ENCODE assay signal across 21 mouse cellular contexts in the genomic region with DNA sequence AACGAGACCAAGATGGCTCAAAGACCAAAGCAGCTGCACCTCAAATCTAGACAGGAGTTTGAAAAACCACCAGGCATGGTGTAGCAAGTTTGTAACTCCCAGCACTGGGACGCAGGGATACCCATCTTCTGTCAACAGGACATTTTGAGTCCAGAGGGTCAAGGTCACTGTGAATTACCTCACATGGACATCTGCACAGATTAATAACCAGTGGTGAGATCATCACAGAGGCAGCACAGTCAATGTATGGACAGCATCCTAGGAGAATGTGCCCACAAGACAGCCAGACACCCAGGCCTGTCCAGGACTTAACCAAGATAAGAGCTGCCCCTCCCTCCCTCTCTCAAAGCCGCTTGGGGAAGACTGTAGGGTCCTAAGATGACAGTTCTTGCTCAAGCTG. TPM values are rescaled to one million over a fixed set of nuclear protein-coding genes. Genes with fewer than 3 reads are reported as not detected.
"Had no signal": no experiment of that assay in that cellular context is flagged by ENCODE, and none has a peak within 500 bp of the region (broad histone marks: within the 10 kb centered on the region; RNA-seq: fewer than 3 reads in every experiment).

No protein-coding gene starts in this region.

- ATAC-seq: hindbrain, embryonic 16.5 days; intestine, embryonic 16.5 days had no signal

- H3K4me3 ChIP-seq: gastrocnemius, adult 2 months; heart, embryonic 10.5 days; heart, embryonic 12.5 days; hindbrain, embryonic 10.5 days; hindbrain, embryonic 12.5 days; limb, embryonic 13.5 days; limb, embryonic 15.5 days had no signal

- H3K9me3 ChIP-seq: heart, embryonic 10.5 days; heart, embryonic 12.5 days; hindbrain, embryonic 10.5 days; hindbrain, embryonic 12.5 days; limb, embryonic 13.5 days; limb, embryonic 15.5 days had no signal

- H3K9ac ChIP-seq: heart, embryonic 12.5 days; hindbrain, embryonic 12.5 days; hindbrain, embryonic 14.5 days; limb, embryonic 13.5 days; limb, embryonic 15.5 days; liver, embryonic 14.5 days had no signal

- H3K36me3 ChIP-seq: heart, embryonic 10.5 days; heart, embryonic 12.5 days; hindbrain, embryonic 12.5 days had no signal

- H3K27ac ChIP-seq: gastrocnemius, adult 2 months; heart, embryonic 10.5 days; hindbrain, embryonic 10.5 days; hindbrain, embryonic 12.5 days; hindbrain, embryonic 14.5 days; limb, embryonic 13.5 days; limb, embryonic 15.5 days; liver, embryonic 14.5 days had no signal

- H3K4me2 ChIP-seq: heart, embryonic 12.5 days; hindbrain, embryonic 12.5 days; hindbrain, embryonic 14.5 days; limb, embryonic 13.5 days; limb, embryonic 15.5 days had no signal

- DNase-seq: gastrocnemius, adult 2 months; gastrocnemius, postnatal 10 days; gastrocnemius, postnatal 25 days; heart, adult 18-20 months; heart, postnatal 10 days; heart, postnatal 4 days; layer of hippocampus, adult 9-11 months; layer of hippocampus, postnatal 36 days; left cerebral cortex, postnatal 4 days had no signal

RNA-seq across cellular contexts. Expression of a gene that starts 30.6 kb away (rescaled TPM):
- total RNA-seq: granulocyte monocyte progenitor cell, adult 5-6 weeks; left cerebral cortex, adult 18-20 months had no signal
- polyA plus RNA-seq: heart, embryonic 12.5 days had no signal
